10 mouse cellular contexts compared by ENCODE assay signal in genomic region chr10:76623734-76624133, GRCm38 (mm10). TPM values are rescaled to one million over a fixed set of nuclear protein-coding genes. Genes with fewer than 3 reads are reported as not detected.
A peak's percentile ranks its signal among the peaks of the same experiment; 100 is the strongest.
DNase-seq lines count a peak whose midpoint lies in the region; ATAC-seq and TF ChIP-seq lines count a peak whose summit lies in the region.
"Had no signal": no experiment of that assay in that cellular context is flagged by ENCODE, and none has a peak within 500 bp of the region (broad histone marks: within the 10 kb centered on the region; RNA-seq: fewer than 3 reads in every experiment).

No protein-coding gene starts in this region.

- peak overlapping the region; percentile 56 for H3K4me2 ChIP-seq in kidney, postnatal 0 days (ENCODE audit: low read length)
- peak overlapping the region; percentile 62 for H3K4me2 ChIP-seq in forebrain, embryonic 11.5 days (ENCODE audit: low read depth, low read length, severe bottlenecking)
- H3K4me2 ChIP-seq in intestine, embryonic 15.5 days (replicated peaks) = peak overlapping the region; percentile 48
- H3K4me2 ChIP-seq in neural tube, embryonic 13.5 days = peak overlapping the region; percentile 62

- no peak for TF ChIP-seq CTCF in kidney, postnatal 0 days (IDR thresholded peaks at IDR 0.05; ENCODE audit: low read depth)

- 25% methylated on average over 6 of the region's 7 CpGs for WGBS in kidney, postnatal 0 days
- WGBS in forebrain, embryonic 11.5 days = 18% methylated on average over 7 of the region's 7 CpGs
- WGBS in intestine, embryonic 15.5 days = 13% methylated on average over 7 of the region's 7 CpGs
- WGBS in neural tube, embryonic 13.5 days = 21% methylated on average over 7 of the region's 7 CpGs

- peak overlapping the region; percentile 39 for H3K4me3 ChIP-seq in kidney, postnatal 0 days (replicated peaks; ENCODE audit: low read depth, low read length)
- H3K4me3 ChIP-seq in forebrain, embryonic 11.5 days (ENCODE audit: low read depth, low read length) = peak overlapping the region; percentile 23; the same call in 1 of the 2 replicates
- H3K4me3 ChIP-seq in intestine, embryonic 15.5 days (replicated peaks) = no peak overlapping the region
- H3K4me3 ChIP-seq in neural tube, embryonic 13.5 days = peak overlapping the region; percentile 37
- H3K4me3 ChIP-seq: erythroblast, embryonic 14.5 days had no signal

- H3K36me3 ChIP-seq in kidney, postnatal 0 days (ENCODE audit: insufficient read depth, low read length) = no peaks in the 10 kb centered on the region
- H3K36me3 ChIP-seq in forebrain, embryonic 11.5 days (ENCODE audit: control insufficient read depth, insufficient read depth, low read length) = no peaks in the 10 kb centered on the region
- H3K36me3 ChIP-seq in intestine, embryonic 15.5 days = no peaks in the 10 kb centered on the region
- H3K36me3 ChIP-seq in neural tube, embryonic 13.5 days = no peaks in the 10 kb centered on the region

- no peaks in the 10 kb centered on the region for H3K9me3 ChIP-seq in kidney, postnatal 0 days (replicated peaks; ENCODE audit: low read length)
- no peaks in the 10 kb centered on the region for H3K9me3 ChIP-seq in forebrain, embryonic 11.5 days (ENCODE audit: control insufficient read depth, low read length)
- no peaks in the 10 kb centered on the region for H3K9me3 ChIP-seq in intestine, embryonic 15.5 days
- no peaks in the 10 kb centered on the region for H3K9me3 ChIP-seq in neural tube, embryonic 13.5 days

- no peaks in the 10 kb centered on the region for H3K27me3 ChIP-seq in kidney, postnatal 0 days (ENCODE audit: insufficient read depth, low read length)
- H3K27me3 ChIP-seq in forebrain, embryonic 11.5 days (ENCODE audit: control insufficient read depth, insufficient read depth, low read length) = no peaks in the 10 kb centered on the region
- H3K27me3 ChIP-seq in intestine, embryonic 15.5 days (replicated peaks) = no peaks in the 10 kb centered on the region
- H3K27me3 ChIP-seq in neural tube, embryonic 13.5 days = no peaks in the 10 kb centered on the region

- H3K4me1 ChIP-seq in kidney, postnatal 0 days (replicated peaks; ENCODE audit: insufficient read depth, low read length) = no peaks in the 10 kb centered on the region
- H3K4me1 ChIP-seq in forebrain, embryonic 11.5 days (replicated peaks; ENCODE audit: control insufficient read depth, insufficient read depth, low read length) = no peaks in the 10 kb centered on the region
- H3K4me1 ChIP-seq in intestine, embryonic 15.5 days (replicated peaks) = peaks cover 14% of the 10 kb centered on the region
- peaks cover 10% of the 10 kb centered on the region for H3K4me1 ChIP-seq in neural tube, embryonic 13.5 days (replicated peaks)

- no peak for ATAC-seq in kidney, postnatal 0 days (replicated peaks; ENCODE audit: low FRiP score, low read depth)
- peak; percentile 30; the same call in 1 of the 2 replicates for ATAC-seq in forebrain, embryonic 11.5 days (replicated peaks; ENCODE audit: low FRiP score)
- no peak for ATAC-seq in intestine, embryonic 15.5 days
- ATAC-seq in neural tube, embryonic 13.5 days (ENCODE audit: low read depth) = no peak

- H3K9ac ChIP-seq in kidney, postnatal 0 days (ENCODE audit: low read depth, low read length) = no peak overlapping the region
- peak overlapping the region; percentile 49; the same call in 1 of the 2 replicates for H3K9ac ChIP-seq in forebrain, embryonic 11.5 days (ENCODE audit: low read length)
- no peak overlapping the region for H3K9ac ChIP-seq in intestine, embryonic 15.5 days
- no peak overlapping the region for H3K9ac ChIP-seq in neural tube, embryonic 13.5 days

- no peak for DNase-seq in kidney, postnatal 0 days (ENCODE audit: low spot score)
- DNase-seq in kidney, postnatal 14 days = no peak
- no peak for DNase-seq in forebrain, embryonic 11.5 days (ENCODE audit: low spot score)
- DNase-seq in layer of hippocampus, adult 9-11 months = no peak
- no peak for DNase-seq in layer of hippocampus, postnatal 14 days (ENCODE audit: low spot score in 2 of 2)
- no peak for DNase-seq in adrenal gland, postnatal 14 days

- peak overlapping the region; percentile 42 for H3K27ac ChIP-seq in kidney, postnatal 0 days
- no peak overlapping the region for H3K27ac ChIP-seq in forebrain, embryonic 11.5 days (ENCODE audit: low read depth, low read length)
- H3K27ac ChIP-seq in intestine, embryonic 15.5 days = peak overlapping the region; percentile 72
- H3K27ac ChIP-seq in neural tube, embryonic 13.5 days (replicated peaks) = no peak overlapping the region
- H3K27ac ChIP-seq: macrophage had no signal

RNA-seq across cellular contexts. Expression of gene Col6a2, which starts 0.3 kb away (rescaled TPM):
- 63.9 and 64.2 TPM in 2 replicates for polyA plus RNA-seq in kidney, postnatal 0 days (2015; fragmentation: Nextera tagmentation; extraction: Ambion mirVana)
- 9.6 and 12.3 TPM in 2 replicates for polyA plus RNA-seq in forebrain, embryonic 11.5 days (2014; fragmentation: Nextera tagmentation; extraction: Ambion mirVana)
- polyA plus RNA-seq in intestine, embryonic 15.5 days (2015; fragmentation: Nextera tagmentation; extraction: Ambion mirVana) = 274 and 282 TPM in 2 replicates
- 31.7 and 35.0 TPM in 2 replicates for polyA plus RNA-seq in neural tube, embryonic 13.5 days (2015; fragmentation: Nextera tagmentation; extraction: Ambion mirVana)
- 10 to 100 TPM in 1 of 2 experiments, 1 to 10 TPM in 1; 9.7 to 12.0 TPM for total RNA-seq in layer of hippocampus, postnatal 14 days (2021)
- 89.0 and 97.1 TPM in 2 replicates for total RNA-seq in adrenal gland, postnatal 14 days (2021)
- polyA plus RNA-seq: erythroblast, embryonic 14.5 days had no signal

RNA-seq across cellular contexts. Expression of gene Ftcd, which starts 48.3 kb away (rescaled TPM):
- 0.20 and 0.38 TPM in 2 replicates for polyA plus RNA-seq in kidney, postnatal 0 days (2015; fragmentation: Nextera tagmentation; extraction: Ambion mirVana)
- not detected in 2 replicates for polyA plus RNA-seq in forebrain, embryonic 11.5 days (2014; fragmentation: Nextera tagmentation; extraction: Ambion mirVana)
- polyA plus RNA-seq in intestine, embryonic 15.5 days (2015; fragmentation: Nextera tagmentation; extraction: Ambion mirVana) = 0.64 and 1.3 TPM in 2 replicates
- not detected in 2 replicates for polyA plus RNA-seq in neural tube, embryonic 13.5 days (2015; fragmentation: Nextera tagmentation; extraction: Ambion mirVana)
- total RNA-seq in layer of hippocampus, postnatal 14 days (2021) = not detected
- 1.8 and 25.8 TPM in 2 replicates for total RNA-seq in adrenal gland, postnatal 14 days (2021)
- polyA plus RNA-seq: erythroblast, embryonic 14.5 days; macrophage had no signal

Comparison
In these comparisons a context has a peak if more than half of its experiments do, and no peak if none do; other contexts are left out.
1. H3K27ac ChIP-seq: peak in kidney, postnatal 0 days (single experiment) and intestine, embryonic 15.5 days (single experiment); none in forebrain, embryonic 11.5 days (single experiment) and neural tube, embryonic 13.5 days (single experiment).
2. Peak in every context shown above with its lines, with median percentiles within 50 percentile points of each other: H3K4me2 ChIP-seq.